Mouse (Mus musculus): ENCODE results near the gene Fam71e2. TPM values are rescaled to one million over a fixed set of nuclear protein-coding genes. Genes with fewer than 3 reads are reported as not detected.

Gene Fam71e2
- total RNA-seq, 1 experiment from 2014 or later = not detected

- DNase-seq = no peak
These were observed 6.9 kb upstream of the Fam71e2 start for GRCm38 (mm10) chr7:4777851-4778637.

DNA sequence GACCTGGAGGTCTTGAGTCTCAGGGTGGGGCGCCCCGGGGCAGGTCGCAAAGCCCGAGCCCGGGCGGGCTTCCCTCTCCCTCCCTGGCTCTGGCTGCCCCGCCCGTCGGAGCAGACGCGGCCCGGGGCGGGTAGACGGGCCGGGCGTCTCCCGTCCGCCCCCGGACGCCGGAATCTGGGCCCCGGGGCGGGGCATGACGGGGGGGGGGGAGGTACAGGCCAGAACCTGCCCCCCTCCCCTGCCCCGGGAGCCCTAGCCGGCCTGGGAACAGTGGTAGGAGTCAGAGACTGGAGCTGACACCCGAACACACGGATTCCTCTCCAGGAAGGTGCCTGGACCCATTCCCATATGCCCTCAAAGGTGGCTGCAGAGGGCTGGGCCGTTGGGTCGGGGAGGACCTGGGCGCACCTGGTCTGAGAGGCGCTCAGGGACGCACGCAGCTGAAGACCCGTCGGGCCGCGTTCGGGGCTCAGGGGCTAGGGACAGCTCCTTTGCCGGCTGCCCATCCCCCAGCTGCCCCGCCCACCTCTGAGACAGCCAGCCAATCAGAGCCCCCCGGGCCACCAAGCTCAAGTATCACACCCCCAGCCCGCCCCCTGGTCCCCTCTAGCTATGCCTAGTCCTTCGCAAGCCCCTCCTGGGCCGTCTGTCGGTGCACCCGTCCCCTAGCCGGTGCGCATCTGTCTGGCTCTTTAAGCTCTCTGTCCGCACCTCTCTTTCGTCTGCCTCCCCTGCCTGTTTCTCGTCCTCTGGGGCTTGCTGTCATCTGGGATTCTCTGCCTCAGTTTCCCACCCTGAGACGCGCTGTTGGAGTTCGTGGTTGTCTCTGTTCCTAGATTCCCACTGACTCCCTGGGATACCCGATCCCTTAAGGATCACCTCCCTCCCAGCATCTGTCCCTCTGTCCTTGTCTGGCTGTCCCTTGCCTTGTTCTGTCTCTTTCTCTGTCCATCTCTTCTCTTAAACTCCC, 6.0 kb upstream of the Fam71e2 start:
- DNase-seq = peak; percentile 59

DNA sequence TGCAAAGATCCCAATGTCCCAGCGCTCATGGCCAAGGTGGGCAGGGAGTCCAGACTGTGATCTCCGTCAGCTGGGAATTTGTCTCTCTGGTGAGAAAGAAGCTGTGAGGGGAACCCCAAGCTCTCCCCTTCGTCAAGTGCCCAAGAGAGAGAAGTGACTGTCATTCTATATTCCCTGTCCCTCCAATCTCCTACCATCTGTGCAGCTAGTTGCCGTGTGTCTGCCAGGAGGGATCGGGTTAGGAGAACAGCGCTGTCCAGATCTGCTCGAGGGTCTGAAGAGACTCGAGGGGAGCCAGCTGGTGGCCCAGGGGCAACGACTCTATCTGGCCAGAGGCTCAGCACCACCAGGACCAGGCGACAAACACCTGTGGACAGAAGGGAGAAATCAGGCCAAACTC, 5.0 kb upstream of the Fam71e2 start:
- no peak for DNase-seq

- no peak for DNase-seq
These were observed 6.0 kb downstream of the Fam71e2 start for GRCm38 (mm10) chr7:4764946-4765710.

GRCm38 (mm10) chr7:4759670-4760069, 11.4 kb downstream of the Fam71e2 start:
- DNase-seq = no peak

GRCm38 (mm10) chr7:4752821-4753570, 18.1 kb downstream of the Fam71e2 start, which contains the start of gene Cox6b2:
Gene Cox6b2 (minus strand): TSS chr7:4753094.
- peak; percentile 71 for DNase-seq

DNA sequence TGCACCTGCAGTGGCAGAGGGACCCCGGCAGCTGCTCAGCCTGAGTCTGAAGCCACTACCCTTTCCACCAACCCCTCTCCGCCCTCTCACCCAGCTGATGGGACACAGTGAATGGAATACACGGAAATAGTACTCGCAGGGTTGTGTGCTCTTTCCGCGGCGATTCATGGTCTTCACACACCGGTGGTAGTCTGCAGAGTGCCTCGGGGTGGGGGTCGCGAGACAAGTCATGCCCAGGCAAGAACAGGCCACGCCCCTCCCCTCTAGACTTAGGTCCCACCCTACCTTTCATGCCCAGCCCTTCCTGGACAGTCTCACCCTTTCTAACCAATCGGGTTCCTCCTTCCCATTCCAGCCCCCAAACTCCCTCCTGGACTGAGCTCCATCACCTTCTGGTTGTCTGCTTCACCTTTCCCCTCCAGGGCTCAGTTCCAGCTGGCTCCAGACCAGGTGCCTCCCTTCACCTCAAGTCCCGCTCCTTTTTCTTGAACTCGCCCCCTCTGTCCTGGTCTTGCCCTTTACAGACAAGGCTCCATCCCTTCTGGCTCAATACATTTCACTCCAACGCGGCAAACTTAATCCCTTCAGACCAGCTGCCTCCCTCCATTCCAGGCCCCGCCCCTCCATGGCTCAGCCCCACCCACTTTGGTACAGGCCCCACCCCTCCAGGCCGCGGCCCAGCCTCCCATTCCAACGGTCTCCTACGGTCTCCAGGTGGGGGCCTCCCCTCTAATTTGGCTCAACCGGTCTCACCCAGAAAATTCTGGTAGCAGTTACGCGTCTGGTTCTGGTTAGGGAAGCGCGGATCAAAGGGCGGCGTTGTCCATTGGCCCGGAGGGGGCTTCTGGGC, 18.9 kb downstream of the Fam71e2 start:
- peak; percentile 41 for DNase-seq

- no peak for DNase-seq
These were observed 21.9 kb downstream of the Fam71e2 start for GRCm38 (mm10) chr7:4749169-4749568.

DNA sequence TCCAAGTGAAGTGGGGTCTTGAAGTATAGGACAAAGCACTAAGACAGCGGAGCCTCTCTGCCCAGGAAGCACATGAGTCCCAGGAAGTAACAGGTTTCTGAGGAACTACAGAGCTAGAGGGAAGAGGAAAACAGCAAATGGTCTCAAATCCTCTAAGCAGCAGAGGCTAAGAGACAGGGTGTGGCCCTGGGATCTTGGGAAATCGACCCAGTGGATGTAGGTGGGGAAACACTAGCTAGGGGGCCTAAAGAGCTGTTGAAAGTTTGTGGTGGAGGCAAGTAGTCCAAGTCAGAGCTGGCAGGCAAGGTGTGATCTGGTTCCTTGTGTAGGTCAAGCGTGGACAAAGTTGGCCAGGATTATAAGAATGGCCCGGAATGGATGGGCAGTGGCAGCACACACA, 22.8 kb downstream of the Fam71e2 start:
- DNase-seq = no peak

DNA sequence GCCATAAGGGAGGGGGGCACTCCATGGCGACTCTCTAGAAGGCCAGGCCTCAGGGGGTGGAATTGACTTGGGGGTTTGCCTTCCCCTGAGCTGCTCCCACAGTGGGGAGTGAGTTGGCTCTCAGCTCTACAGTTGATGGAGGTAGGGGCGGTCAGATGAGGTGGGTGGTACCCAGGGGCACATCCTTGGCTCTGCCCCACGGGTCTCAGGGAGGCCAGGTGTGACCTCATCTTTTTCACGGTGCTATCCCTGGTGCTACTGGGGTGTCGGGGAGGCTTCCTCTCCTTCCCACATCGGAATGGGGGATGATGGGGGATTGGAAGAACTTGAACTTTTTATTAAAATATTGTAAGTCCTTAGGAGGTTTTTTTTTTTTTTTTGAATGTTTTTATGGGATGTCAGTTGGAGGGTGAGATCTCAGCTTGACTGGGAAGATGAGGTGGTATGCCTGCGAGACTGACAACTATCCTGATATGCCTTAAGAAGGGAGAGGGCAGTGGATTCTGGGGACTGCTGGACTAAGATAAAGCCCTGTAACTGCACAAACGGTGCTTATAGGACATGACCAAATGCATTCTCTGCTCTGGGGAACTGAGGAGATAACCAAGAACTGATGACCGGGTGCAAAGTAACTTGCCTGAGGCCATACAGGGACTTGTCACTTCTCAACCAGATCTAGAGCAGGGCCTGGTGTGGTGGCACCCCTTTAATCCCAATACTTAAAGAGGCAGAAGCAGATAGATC, 23.8 kb downstream of the Fam71e2 start:
- no peak for DNase-seq

DNA sequence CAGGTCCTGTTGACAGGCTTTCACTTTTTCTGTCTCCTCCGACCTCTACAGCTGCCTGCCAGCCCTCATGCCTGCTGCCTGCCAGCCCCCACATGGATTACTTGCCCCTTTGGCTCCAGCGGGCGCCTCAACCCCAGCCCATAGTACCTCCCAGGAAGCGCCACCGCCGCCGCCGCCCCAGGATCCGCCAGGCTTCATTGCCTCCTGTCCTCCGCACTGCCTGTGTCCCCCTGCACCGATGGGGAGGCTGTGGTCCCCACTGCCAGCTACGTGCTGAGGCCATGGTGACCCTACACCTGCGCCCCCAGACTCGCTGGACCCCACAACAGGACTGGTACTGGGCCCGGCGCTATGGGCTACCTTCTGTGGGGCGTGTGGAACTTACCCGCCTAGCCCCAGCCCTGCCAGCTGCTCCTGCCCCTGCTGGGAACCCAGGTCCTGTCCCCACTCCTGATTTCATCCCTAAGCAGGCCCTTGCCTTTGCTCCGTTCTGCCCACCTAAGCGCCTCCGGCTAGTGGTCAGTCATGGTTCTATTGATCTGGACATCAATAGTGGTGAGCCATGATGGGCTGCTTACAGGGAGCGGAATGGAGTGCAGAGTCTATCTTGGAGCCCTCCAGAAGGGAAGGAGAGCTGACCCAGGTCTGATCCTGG, 24.6 kb downstream of the Fam71e2 start:
- no peak for DNase-seq

GRCm38 (mm10) chr7:4744886-4745285, 26.2 kb downstream of the Fam71e2 start:
- no peak for DNase-seq

- DNase-seq = no peak
These were observed 27.7 kb downstream of the Fam71e2 start for GRCm38 (mm10) chr7:4743354-4743753.

DNA sequence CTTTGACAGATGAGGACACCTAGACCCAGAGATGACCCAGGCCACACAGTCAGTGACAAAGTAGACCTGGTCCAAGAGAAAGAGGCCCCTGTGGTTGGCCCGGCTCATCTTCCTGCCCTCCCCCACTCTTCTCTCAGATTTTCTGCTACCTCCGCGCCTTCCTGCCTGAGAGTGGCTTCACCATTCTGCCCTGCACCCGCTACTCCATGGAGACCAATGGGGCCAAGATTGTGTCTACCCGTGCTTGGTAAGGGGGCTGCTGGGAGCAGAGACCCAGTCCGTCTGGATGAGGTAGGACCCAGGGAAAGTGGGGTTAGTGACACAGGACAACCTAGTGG, 28.7 kb downstream of the Fam71e2 start:
- no peak for DNase-seq

DNA sequence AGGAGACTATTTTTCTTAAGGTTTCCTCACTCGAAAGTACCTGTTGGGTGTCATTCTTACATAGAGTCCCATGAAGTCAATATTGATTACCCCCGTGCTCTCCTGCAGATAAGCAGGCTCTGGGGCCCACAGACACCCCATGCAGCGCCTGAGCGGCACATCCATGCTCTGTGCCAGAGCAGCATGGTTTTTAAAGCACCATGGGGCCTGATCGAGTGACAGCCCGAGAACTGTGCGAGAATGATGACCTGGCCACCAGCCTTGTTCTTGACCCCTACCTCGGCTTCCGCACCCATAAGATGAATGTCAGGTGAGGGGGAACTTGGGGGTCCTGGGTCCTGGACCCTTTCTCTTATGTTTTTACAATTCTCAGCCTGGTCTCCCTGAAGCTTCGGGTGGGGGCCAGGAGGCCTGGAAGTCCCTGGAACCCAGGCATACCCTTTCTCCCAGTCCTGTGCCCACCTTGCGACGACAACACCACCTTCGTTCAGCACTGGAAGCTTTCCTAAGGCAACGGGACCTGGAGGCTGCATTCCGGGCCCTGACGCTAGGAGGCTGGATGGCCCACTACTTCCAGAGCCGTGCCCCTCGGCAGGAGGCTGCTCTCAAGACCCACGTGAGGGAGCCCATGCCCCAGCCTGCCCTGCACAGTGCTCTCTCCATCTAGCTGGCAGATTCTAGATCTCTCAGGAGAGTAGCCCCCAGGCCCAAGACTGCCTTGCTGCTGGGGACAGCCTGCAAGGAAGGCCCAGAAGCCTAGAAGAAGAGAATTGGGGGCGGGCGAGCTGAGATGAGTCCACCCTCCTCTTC, 29.2 kb downstream of the Fam71e2 start:
- DNase-seq = no peak

DNA sequence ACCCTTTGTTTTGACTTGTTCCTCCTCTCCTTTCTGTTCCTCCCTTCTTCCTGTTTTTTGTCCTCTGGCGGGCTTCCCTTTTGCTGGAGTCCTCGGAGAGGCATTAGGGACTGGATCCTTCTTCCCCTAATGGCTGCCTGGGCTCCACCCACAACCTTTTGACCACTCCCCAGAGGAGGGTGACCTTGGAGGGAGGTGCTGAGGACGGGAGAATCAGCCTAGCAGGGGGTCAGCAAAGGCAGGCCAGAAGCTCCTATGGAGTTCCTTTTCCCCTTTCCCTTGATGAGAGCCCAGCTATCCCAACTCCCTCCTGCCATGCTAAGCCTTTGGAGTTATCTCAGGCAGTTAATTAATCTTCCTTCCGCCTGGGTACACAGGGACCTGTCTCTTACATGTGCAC, 30.0 kb downstream of the Fam71e2 start:
- peak; percentile 54 for DNase-seq

DNA sequence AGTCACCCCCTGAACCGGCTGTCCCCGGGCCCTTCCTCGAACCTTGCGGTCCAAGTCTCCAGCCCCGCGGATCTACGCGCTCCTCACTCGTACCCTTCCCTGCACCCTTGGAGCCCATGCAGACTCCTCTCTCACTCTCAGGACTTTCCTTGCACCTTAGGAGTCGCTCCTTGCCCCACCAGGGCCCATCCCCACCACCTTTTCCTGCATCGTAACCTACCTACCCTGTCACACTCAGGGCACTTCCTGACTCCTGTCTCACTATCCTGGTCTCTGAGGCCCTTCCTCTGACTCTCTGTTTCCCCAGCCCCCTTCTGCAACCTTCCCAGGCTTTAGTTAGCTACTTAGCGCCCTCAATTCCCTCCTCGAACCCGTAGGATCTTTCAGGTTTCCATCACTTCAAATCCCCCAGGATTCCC, 30.8 kb downstream of the Fam71e2 start:
- DNase-seq = no peak

DNA sequence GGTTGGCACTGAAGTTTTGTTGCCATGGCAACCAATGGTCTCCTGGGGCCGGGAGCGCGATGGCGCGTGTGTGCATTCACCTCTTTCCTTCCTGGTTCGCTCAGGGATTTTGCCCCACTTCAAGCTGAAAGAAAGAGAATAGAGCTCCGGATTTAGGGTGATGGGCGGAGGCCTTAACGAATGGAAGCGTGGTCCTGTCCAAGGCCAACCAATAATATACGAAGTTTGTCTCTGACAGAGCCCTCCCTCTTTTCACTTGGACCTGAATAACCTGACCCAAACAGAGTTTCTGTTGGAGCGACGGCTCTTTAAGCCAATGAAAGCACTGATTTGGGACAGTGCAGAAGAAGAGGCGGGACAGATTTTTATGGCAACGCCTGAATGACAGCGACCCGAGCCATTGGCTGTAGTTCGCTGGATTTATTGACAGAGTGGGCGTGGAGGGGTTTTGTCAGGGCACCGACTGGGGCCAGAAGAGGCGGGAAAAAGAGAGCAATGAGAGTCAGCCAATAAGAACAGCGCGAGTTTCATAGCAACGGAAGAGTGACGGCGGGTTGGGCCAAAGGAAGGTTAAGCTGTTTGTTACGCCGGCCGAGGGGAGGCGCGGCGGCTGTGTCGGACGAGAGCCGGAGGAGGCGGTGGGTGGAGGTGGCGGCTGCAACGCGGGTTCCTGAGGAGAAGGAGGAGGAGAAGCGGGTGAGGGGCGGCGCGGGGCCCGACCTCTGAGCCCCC, 31.4 kb downstream of the Fam71e2 start, which contains the start of gene Kmt5c:
TSS of gene Kmt5c (plus strand) at position 572 of the 732 bp plus-strand sequence.
- peak; percentile 92 for DNase-seq

Measured in adrenal gland, postnatal 25 days (tissue).